Mouse (Mus musculus): ENCODE measurements around the gene Arhgap31.
A peak's percentile ranks its signal among the peaks of the same experiment; 100 is the strongest.

Arhgap31 gene

GRCm38 (mm10) chr16:38596099-38596498 is 117.0 kb downstream of the Arhgap31 start:
- no peak for DNase-seq

GRCm38 (mm10) chr16:38594435-38594834 is 118.6 kb downstream of the Arhgap31 start:
- DNase-seq: no peak

GRCm38 (mm10) chr16:38592946-38593345 is 120.1 kb downstream of the Arhgap31 start:
- DNase-seq: no peak

- peak; percentile 30 to 62 for DNase-seq
Measured at GRCm38 (mm10) chr16:38592026-38592678, 120.9 kb downstream of the Arhgap31 start.

GRCm38 (mm10) chr16:38591506-38591905 is 121.6 kb downstream of the Arhgap31 start:
- DNase-seq: no peak

- DNase-seq: no peak
Measured at GRCm38 (mm10) chr16:38587572-38587971, 125.5 kb downstream of the Arhgap31 start.

- DNase-seq: no peak
Measured at GRCm38 (mm10) chr16:38587163-38587562, 125.9 kb downstream of the Arhgap31 start.

GRCm38 (mm10) chr16:38585186-38585585 is 127.9 kb downstream of the Arhgap31 start:
- DNase-seq: no peak

- no peak for DNase-seq
Measured at GRCm38 (mm10) chr16:38584761-38585160, 128.3 kb downstream of the Arhgap31 start.

- DNase-seq: no peak
Measured at GRCm38 (mm10) chr16:38571481-38571880, 141.6 kb downstream of the Arhgap31 start.

- DNase-seq: no peak
Measured at GRCm38 (mm10) chr16:38568192-38568591, 144.9 kb downstream of the Arhgap31 start.

- no peak for DNase-seq
Measured at GRCm38 (mm10) chr16:38563516-38563915, 149.6 kb downstream of the Arhgap31 start.

GRCm38 (mm10) chr16:38562968-38563327 is 150.1 kb downstream of the Arhgap31 start:
- DNase-seq: no peak

GRCm38 (mm10) chr16:38562131-38562967 is 150.7 kb downstream of the Arhgap31 start:
- peak; percentile 95 to 97 for DNase-seq

GRCm38 (mm10) chr16:38558221-38558748 is 154.8 kb downstream of the Arhgap31 start, which contains the start of gene Tmem39a:
Gene Tmem39a, plus strand, starts transcription at chr16:38558698.
- DNase-seq: no peak

GRCm38 (mm10) chr16:38555988-38556387 is 157.1 kb downstream of the Arhgap31 start:
- DNase-seq: no peak

- DNase-seq: peak; percentile 80 to 86
Measured at GRCm38 (mm10) chr16:38549479-38550396, 163.3 kb downstream of the Arhgap31 start, which contains the start of gene Poglut1. Gene Poglut1, minus strand, starts transcription at chr16:38550258.

Data from kidney, postnatal 25 days (tissue).